Mouse (Mus musculus) layer of hippocampus, postnatal 14 days (tissue): ENCODE results near the gene Ttc22. TPM values are rescaled to one million over a fixed set of nuclear protein-coding genes. Genes with fewer than 3 reads are reported as not detected.

ENCODE experiments used
- DNase-seq, 2 experiments: peaks; one replicate each; pipeline ENCODE4 v3.0.0; 2021 to 2022; ENCODE audit warnings: low spot score in 2 of 2, mixed read lengths in 1 of 2
- total RNA-seq, 2 experiments: library from RNA; stranded (reverse); gene quantifications; 2 replicates each; pipeline ENCODE4 v1.2.3; 2021

The Ttc22 gene
- total RNA-seq, 2 experiments from 2014 or later = 0.91 to 0.94 TPM

- no peak for DNase-seq
These were observed 30.8 kb downstream of the Ttc22 start for GRCm38 (mm10) chr4:106653051-106653450.

- DNase-seq = no peak
These were observed 33.4 kb downstream of the Ttc22 start for GRCm38 (mm10) chr4:106655681-106656080.

- no peak for DNase-seq
These were observed 41.8 kb downstream of the Ttc22 start for GRCm38 (mm10) chr4:106663956-106664470.

GRCm38 (mm10) chr4:106664697-106665096 is 42.5 kb downstream of the Ttc22 start:
- no peak for DNase-seq

- DNase-seq = no peak
These were observed 43.0 kb downstream of the Ttc22 start for GRCm38 (mm10) chr4:106665269-106665668.

- DNase-seq = no peak
These were observed 43.4 kb downstream of the Ttc22 start for GRCm38 (mm10) chr4:106665673-106666072.

- DNase-seq = no peak
These were observed 44.3 kb downstream of the Ttc22 start for GRCm38 (mm10) chr4:106666546-106666945.

GRCm38 (mm10) chr4:106676749-106677148 is 54.5 kb downstream of the Ttc22 start:
- no peak for DNase-seq

GRCm38 (mm10) chr4:106678442-106679118 is 56.3 kb downstream of the Ttc22 start, which contains the start of gene Ttc4:
Ttc4 (minus strand) TSS chr4:106678944.
- peak; percentile 78 to 85 for DNase-seq

- no peak for DNase-seq
These were observed 56.9 kb downstream of the Ttc22 start for GRCm38 (mm10) chr4:106679152-106679551.

- no peak for DNase-seq
These were observed 58.7 kb downstream of the Ttc22 start for GRCm38 (mm10) chr4:106680955-106681354.

- DNase-seq = no peak
These were observed 66.5 kb downstream of the Ttc22 start for GRCm38 (mm10) chr4:106688636-106689296.

Other genes with a start within 250 kb of the Ttc22 start
- under 1 TPM; 0.45 to 0.53 TPM for gene Pcsk9, start 158.1 kb upstream of the Ttc22 start, total RNA-seq
- gene Bsnd, start 130.1 kb upstream of the Ttc22 start, total RNA-seq = under 1 TPM in 1 of 2 experiments, not detected in 1; 0.17 TPM
- 100 to 1,000 TPM in 1 of 2 experiments, 10 to 100 TPM in 1; 93.8 to 106 TPM for gene Dhcr24, start 61.4 kb upstream of the Ttc22 start, total RNA-seq
- gene Lexm, start 5.2 kb upstream of the Ttc22 start, total RNA-seq = not detected
- 1 to 10 TPM; 6.8 to 7.3 TPM for gene Pars2, start 28.6 kb downstream of the Ttc22 start, total RNA-seq
- gene Ttc4, start 56.5 kb downstream of the Ttc22 start, total RNA-seq = 10 to 100 TPM; 38.7 to 41.3 TPM
- 1 to 10 TPM; 1.5 to 2.1 TPM for gene Mroh7, start 108.5 kb downstream of the Ttc22 start, total RNA-seq
- not detected for gene Fam151a, start 111.5 kb downstream of the Ttc22 start, total RNA-seq
- gene Acot11, start 182.6 kb downstream of the Ttc22 start, total RNA-seq = 10 to 100 TPM; 43.7 to 53.3 TPM